Mouse (Mus musculus) forebrain, embryonic 15.5 days (tissue): Measurements from ENCODE around the gene Zfhx3. TPM values are rescaled to one million over a fixed set of nuclear protein-coding genes. Genes with fewer than 3 reads are reported as not detected.

Source experiments
- ATAC-seq: fragments of 200-750 bp; cut with Nextera tagmentation; replicated peaks from 2 replicates; pipeline ENCODE4 v1.8.0; 2017; ENCODE audit warnings: mild to moderate bottlenecking, moderate TSS enrichment, moderate library complexity
- H3K27ac ChIP-seq: fragments of 300-500 bp; sonication (generic); replicated peaks from 2 replicates; pipeline ENCODE4 v1.5.1; 2015; ENCODE audit warnings: mild to moderate bottlenecking, inconsistent platforms
- H3K27me3 ChIP-seq: fragments of 300-500 bp; sonication (generic); 2 replicates; pipeline ENCODE4 v1.6.1; 2015; ENCODE audit warnings: inconsistent platforms
- H3K36me3 ChIP-seq: fragments of 300-500 bp; sonication (generic); 2 replicates; pipeline ENCODE4 v1.6.1; 2015; ENCODE audit warnings: mild to moderate bottlenecking, inconsistent platforms
- H3K4me1 ChIP-seq: fragments of 300-500 bp; sonication (generic); 2 replicates; pipeline ENCODE4 v1.6.1; 2015; ENCODE audit warnings: inconsistent platforms
- H3K4me2 ChIP-seq: fragments of 300-500 bp; sonication (generic); replicated peaks from 2 replicates; pipeline ENCODE4 v1.6.1; 2015; ENCODE audit warnings: mild to moderate bottlenecking, inconsistent platforms
- H3K4me3 ChIP-seq: fragments of 300-500 bp; sonication (generic); 2 replicates; pipeline ENCODE4 v1.5.1; 2015; ENCODE audit warnings: mild to moderate bottlenecking, inconsistent platforms
- H3K9ac ChIP-seq: fragments of 300-500 bp; sonication (generic); replicated peaks from 2 replicates; pipeline ENCODE4 v1.6.1; 2015; ENCODE audit warnings: mild to moderate bottlenecking, inconsistent platforms
- H3K9me3 ChIP-seq: fragments of 300-500 bp; sonication (generic); 2 replicates; pipeline ENCODE4 v1.6.1; 2016; ENCODE audit warnings: inconsistent platforms
- WGBS: fragments of 180-500 bp; shearing (Covaris S2); methylation state at CpG from one replicate; pipeline ENCODE4 v1.1.7; 2015; ENCODE audit warnings: mixed read lengths; 5-methylcytosine and 5-hydroxymethylcytosine counted together
- polyA plus RNA-seq: library from polyadenylated mRNA; unstranded; fragments of >200 nt; fragmentation: Nextera tagmentation; extraction: Ambion mirVana; gene quantifications from 2 replicates; pipeline ENCODE4 v1.2.1, GENCODE M21; 2015

Zfhx3 gene
- polyA plus RNA-seq, 1 experiment from 2014 or later, result 14.9 TPM

DNA sequence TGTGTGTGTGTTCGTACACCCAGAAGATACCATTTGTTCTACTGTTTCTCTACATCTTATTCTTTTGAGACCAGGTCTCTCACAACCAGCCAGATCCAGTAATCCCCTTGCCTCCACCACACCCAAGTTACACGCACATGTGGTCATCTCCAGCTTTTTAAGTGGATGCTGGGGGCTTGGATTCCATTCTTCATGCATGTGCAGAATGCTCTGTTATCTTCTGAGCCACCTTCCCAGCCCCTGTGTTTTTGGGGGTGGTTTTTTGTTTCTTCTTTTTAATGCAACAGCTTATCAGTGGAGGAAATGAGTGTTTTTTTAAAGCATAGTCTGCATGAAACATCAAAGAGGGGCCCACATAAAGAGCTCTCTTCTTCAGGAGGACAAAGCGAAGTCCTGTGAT lies 639.8 kb downstream of the Zfhx3 start:
- Histone ChIP-seq H3K4me2 (no peak overlapping the region), H3K9ac (no peak overlapping the region), H3K4me1 (peaks cover 11% of the 10 kb centered on the region), H3K27ac (no peak overlapping the region), H3K9me3 (no peaks in the 10 kb centered on the region), H3K4me3 (no peak overlapping the region), H3K27me3 (0 out of 2 replicates have a peak, but pooled peaks cover 3% of the 10 kb centered on the region), H3K36me3 (no peaks in the 10 kb centered on the region)
- ATAC-seq, result no peak
- 88% methylated on average over 3 of the region's 3 CpGs for WGBS

DNA sequence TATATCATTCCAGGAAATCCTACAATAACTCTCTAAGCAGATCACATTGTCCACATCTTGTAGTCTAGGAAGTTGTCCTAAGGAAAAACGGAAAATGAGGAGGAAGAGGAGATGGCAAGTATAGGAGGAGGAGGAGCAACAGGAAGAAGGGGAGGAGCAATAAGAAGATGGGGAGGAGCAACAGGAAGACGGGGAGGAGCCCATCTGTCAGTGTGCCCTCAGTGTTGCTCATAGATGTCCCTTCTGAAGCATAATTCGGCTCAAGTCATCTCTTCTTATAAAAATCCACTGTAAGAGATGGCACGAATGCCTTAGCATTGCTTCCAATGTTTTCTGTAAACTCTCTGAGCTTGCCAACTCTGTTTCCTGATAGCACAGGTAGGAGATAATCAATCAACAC lies 640.8 kb downstream of the Zfhx3 start:
- H3K9me3 ChIP-seq, result no peaks in the 10 kb centered on the region
- peaks cover 5% of the 10 kb centered on the region; the same call in 1 of the 2 replicates for H3K4me1 ChIP-seq
- no peak for ATAC-seq
- H3K27ac ChIP-seq, result no peak overlapping the region
- H3K36me3 ChIP-seq, result no peaks in the 10 kb centered on the region
- no peaks in the 10 kb centered on the region for H3K27me3 ChIP-seq
- no peak overlapping the region for H3K9ac ChIP-seq
- H3K4me3 ChIP-seq, result no peak overlapping the region
- 93% methylated on average over 4 of the region's 4 CpGs for WGBS
- no peak overlapping the region for H3K4me2 ChIP-seq

DNA sequence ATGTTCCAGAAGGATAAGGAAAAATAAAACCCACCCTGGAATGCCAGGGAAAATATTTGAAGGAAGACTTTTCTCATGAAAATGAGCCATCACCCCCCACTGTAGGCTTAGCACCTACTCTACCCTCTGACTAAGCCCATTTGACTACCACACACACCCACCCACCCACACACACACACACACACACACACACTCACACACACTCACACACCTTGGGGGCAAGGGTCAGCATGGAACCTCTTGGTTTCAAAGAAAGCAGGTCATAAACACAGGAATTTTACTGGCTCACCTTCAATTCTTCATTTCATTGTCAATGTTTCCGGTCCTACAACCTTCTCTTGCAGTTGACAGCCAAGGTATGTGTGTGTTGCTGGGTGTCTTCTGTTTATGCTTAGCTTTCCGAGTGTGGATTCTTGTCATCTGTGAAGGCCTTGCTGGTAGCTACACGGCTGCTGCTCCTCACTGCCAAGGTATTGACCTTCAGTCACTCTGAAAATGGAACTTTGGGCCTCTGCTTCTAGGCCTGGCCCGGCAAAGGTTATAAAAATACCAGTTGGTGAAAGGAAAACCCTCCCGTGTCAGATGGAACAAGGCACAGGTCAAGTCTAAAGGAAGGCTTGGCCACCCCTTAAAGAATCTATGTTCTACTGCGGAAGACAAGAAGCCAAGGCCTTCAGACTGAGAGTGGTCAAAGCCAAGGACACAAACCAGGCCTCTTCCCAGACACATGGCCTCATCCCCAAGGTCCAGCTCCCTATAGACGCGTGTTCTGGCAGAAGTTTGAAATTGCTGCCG lies 641.6 kb downstream of the Zfhx3 start:
- 93% methylated on average over 9 of the region's 9 CpGs for WGBS
- no peaks in the 10 kb centered on the region for H3K36me3 ChIP-seq
- no peaks in the 10 kb centered on the region for H3K4me1 ChIP-seq
- H3K27me3 ChIP-seq, result no peaks in the 10 kb centered on the region
- ATAC-seq, result no peak
- no peak overlapping the region for H3K27ac ChIP-seq
- H3K4me3 ChIP-seq, result no peak overlapping the region
- no peak overlapping the region for H3K9ac ChIP-seq
- H3K9me3 ChIP-seq, result no peaks in the 10 kb centered on the region
- H3K4me2 ChIP-seq, result no peak overlapping the region

DNA sequence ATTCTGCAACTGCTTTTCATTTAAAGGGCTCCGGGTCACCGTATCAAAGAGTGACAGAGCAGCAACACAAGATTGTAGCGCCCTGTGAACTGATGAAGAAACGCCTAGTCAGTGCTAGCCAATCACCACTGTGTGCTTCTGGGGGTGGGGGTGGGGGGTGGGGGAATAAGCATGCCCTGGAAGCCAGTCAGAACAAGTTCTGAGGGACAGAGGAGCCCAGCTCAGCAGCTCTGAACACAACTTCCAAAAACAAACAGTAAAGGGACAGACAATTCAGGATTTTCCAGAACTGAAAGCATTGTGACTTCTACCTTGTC lies 642.2 kb downstream of the Zfhx3 start:
- Histone ChIP-seq H3K4me2 (no peak overlapping the region), H3K27ac (no peak overlapping the region), H3K36me3 (no peaks in the 10 kb centered on the region), H3K9ac (no peak overlapping the region), H3K9me3 (no peaks in the 10 kb centered on the region), H3K4me3 (no peak overlapping the region), H3K4me1 (no peaks in the 10 kb centered on the region), H3K27me3 (no peaks in the 10 kb centered on the region)
- WGBS, result 96% methylated on average over 4 of the region's 4 CpGs
- ATAC-seq, result no peak

DNA sequence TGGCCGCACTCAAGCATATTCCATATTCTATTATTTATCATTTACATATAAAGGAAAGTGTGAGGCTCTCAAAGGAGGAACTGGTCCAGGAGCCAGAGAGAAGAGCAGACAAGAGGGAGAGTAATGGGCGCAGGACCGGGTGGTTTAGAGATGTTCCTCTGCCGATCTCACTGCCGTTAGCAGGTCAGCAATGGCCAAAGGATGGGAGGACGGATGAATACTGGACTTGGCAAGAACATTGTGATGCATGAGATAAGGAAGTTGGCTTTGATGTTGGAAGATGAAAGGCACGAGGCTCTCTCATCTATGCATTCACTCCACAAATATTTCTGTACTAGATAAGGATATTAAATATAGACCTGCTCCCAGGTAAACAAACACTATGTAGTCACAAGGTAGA lies 648.6 kb downstream of the Zfhx3 start:
- Histone ChIP-seq H3K4me1 (peaks cover 17% of the 10 kb centered on the region), H3K9ac (no peak overlapping the region), H3K27me3 (no peaks in the 10 kb centered on the region), H3K36me3 (no peaks in the 10 kb centered on the region), H3K4me3 (no peak overlapping the region), H3K27ac (no peak overlapping the region), H3K4me2 (no peak overlapping the region), H3K9me3 (no peaks in the 10 kb centered on the region)
- ATAC-seq, result no peak
- 93% methylated on average over 7 of the region's 7 CpGs for WGBS

DNA sequence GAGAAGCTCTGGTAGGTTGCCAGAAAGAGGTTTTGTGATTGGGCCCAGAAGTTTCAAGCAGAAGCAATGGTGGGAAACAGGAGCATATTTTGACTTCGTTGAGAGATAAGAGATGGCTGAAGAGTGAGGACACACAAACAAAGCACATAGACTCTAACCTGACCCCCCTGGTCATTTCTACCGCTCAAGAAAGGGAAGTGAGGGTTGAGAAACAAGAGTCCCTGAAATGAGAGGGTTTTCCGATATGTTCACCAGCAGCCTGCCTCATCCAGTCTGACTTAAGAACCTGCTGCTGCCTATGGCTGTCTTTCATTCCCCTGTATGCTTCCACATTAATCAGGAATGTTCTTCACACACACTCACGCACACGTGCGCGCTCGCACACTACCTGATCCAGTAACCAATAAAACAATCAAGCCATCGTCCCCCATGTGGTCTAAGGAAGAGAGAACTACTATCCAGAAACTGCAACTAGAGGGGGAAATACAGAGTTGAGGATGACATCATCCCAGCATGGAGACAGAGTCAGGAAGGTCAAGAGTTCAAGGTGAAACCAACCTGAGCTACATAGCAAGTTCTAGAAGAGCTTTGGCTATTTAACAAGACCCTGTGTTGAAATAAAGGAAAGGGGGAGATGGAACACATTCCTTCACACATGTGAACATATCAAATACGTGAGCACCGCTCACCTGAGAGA lies 649.7 kb downstream of the Zfhx3 start:
- no peak overlapping the region for H3K4me2 ChIP-seq
- no peaks in the 10 kb centered on the region for H3K27me3 ChIP-seq
- H3K36me3 ChIP-seq, result no peaks in the 10 kb centered on the region
- H3K9ac ChIP-seq, result no peak overlapping the region
- H3K4me3 ChIP-seq, result no peak overlapping the region
- WGBS, result 95% methylated on average over 11 of the region's 11 CpGs
- ATAC-seq, result no peak
- H3K4me1 ChIP-seq, result peaks cover 17% of the 10 kb centered on the region
- no peaks in the 10 kb centered on the region for H3K9me3 ChIP-seq
- H3K27ac ChIP-seq, result no peak overlapping the region

DNA sequence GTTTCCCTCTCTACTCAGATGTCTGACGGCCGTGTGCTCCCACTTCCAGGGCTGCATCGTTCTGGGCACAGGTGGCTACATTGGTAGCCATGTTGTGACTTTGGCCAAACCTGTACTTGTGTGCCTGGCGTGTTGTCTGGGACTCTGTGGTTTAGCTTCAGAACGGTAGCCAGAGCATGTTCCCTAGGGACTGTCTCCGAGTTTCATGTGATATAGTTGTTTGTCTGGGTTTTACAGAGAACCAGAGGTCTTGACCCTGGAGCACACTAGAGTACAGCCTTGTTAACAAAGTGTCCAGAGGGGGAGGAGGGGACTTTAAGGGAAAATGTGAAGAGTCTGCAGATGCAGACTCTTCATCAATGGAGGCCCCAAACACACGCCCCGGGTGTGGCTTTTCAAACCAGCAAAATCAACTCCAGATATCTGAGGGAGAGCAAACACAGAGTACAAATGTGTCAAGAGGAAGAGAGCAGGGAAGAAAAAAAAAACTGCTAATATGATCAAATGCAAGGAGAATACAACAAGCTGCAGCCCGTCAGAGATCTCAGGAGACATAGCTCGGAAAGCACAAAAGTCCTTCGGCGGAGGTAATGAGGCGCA lies 650.6 kb downstream of the Zfhx3 start:
- no peaks in the 10 kb centered on the region for H3K27me3 ChIP-seq
- H3K9ac ChIP-seq, result no peak overlapping the region
- H3K27ac ChIP-seq, result no peak overlapping the region
- H3K4me3 ChIP-seq, result no peak overlapping the region
- no peak overlapping the region for H3K4me2 ChIP-seq
- H3K36me3 ChIP-seq, result no peaks in the 10 kb centered on the region
- no peak for ATAC-seq
- H3K4me1 ChIP-seq, result peaks cover 17% of the 10 kb centered on the region
- no peaks in the 10 kb centered on the region for H3K9me3 ChIP-seq
- WGBS, result 63% methylated on average over 13 of the region's 13 CpGs

DNA sequence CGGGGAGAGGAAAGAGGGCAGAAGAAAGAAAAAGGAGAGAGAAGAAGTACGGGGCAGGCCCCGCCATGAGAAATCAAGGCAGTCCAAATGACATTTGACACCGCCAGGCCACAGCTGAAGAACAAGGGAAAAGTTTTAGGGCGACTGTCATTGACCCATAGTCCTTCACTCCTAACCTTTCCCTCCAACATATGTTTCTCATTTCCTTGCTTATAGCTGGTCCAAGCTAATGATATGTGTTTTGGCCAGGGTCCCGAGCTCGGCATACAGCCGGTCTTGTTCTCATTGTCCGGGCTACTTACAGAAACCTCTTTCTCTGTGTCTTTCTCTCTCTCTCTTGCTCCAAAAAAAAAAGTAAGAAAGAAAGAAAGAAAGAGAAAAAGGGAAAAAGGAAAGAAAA lies 651.4 kb downstream of the Zfhx3 start:
- H3K9me3 ChIP-seq, result no peaks in the 10 kb centered on the region
- 42% methylated on average over 9 of the region's 9 CpGs for WGBS

DNA sequence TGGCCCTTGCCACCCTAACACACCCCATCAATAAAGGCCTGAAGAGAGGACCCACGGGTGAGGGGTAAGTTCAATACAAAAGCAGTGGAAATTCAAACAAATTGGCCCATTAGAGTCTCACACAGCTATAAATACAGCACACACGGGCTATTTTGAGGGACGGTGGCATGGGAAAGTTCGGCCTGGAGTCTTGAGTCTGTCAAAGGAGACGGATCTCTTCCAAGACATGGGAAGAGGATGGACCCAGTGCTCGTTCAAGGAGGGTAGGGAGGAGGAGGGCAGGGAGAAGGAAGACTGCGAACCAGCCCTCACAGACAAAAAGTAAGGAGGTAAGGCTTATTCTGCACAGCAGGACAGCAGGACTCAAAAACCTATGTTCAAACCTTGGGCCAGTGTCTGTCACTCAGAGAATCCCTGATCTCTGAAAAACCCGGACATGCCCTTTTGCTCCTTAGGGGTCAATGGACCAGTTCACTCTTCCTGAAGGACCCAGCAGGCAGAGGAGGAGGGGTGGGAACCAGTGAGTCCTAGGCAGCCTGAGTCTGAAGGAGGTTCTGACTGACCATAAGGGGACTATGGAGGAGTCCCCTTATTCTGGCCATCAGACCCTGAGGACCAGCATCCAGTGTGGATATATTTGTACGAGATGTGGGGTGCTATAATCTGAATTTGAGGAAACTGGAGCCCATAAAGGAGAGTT lies 652.1 kb downstream of the Zfhx3 start:
- 38% methylated on average over 9 of the region's 9 CpGs for WGBS
- H3K27ac ChIP-seq, result 0 out of 2 replicates have a peak overlapping the region, but pooled peaks have one; percentile 23
- H3K9ac ChIP-seq, result no peak overlapping the region
- no peak overlapping the region for H3K4me3 ChIP-seq
- H3K27me3 ChIP-seq, result no peaks in the 10 kb centered on the region
- H3K9me3 ChIP-seq, result no peaks in the 10 kb centered on the region
- no peaks in the 10 kb centered on the region for H3K36me3 ChIP-seq
- no peak for ATAC-seq
- peaks cover 17% of the 10 kb centered on the region for H3K4me1 ChIP-seq
- no peak overlapping the region for H3K4me2 ChIP-seq

More for the DNA sequence above, 651.4 kb downstream of the Zfhx3 start:
- Histone ChIP-seq H3K4me3 (no peak overlapping the region), H3K36me3 (no peaks in the 10 kb centered on the region), H3K9ac (no peak overlapping the region), H3K4me1 (peaks cover 17% of the 10 kb centered on the region), H3K4me2 (no peak overlapping the region), H3K27me3 (no peaks in the 10 kb centered on the region), H3K27ac (0 out of 2 replicates have a peak overlapping the region, but pooled peaks have one; percentile 23)
- ATAC-seq, result no peak

DNA sequence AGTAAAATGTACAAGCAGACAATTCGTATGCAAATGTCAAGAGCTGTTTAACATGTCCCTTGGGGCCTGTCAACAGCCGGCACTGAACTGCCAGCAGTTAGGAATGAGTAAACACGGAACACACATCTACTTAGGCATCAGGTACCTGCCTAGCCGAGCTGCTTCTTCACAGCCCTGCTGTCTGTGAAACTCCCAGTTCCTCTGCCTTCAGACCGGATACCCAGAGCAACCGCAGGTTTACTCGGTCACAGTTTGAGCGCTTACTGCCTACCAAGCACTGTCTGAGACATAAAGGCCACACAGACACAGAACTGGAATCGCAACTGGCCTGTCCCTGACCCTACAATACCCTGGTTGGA lies 652.6 kb downstream of the Zfhx3 start:
- ATAC-seq, result no peak
- Histone ChIP-seq H3K4me2 (no peak overlapping the region), H3K27me3 (no peaks in the 10 kb centered on the region), H3K27ac (no peak overlapping the region; the same call in 1 of the 2 replicates), H3K36me3 (no peaks in the 10 kb centered on the region), H3K4me1 (peaks cover 17% of the 10 kb centered on the region), H3K9ac (no peak overlapping the region), H3K9me3 (no peaks in the 10 kb centered on the region), H3K4me3 (no peak overlapping the region)
- 51% methylated on average over 9 of the region's 9 CpGs for WGBS

DNA sequence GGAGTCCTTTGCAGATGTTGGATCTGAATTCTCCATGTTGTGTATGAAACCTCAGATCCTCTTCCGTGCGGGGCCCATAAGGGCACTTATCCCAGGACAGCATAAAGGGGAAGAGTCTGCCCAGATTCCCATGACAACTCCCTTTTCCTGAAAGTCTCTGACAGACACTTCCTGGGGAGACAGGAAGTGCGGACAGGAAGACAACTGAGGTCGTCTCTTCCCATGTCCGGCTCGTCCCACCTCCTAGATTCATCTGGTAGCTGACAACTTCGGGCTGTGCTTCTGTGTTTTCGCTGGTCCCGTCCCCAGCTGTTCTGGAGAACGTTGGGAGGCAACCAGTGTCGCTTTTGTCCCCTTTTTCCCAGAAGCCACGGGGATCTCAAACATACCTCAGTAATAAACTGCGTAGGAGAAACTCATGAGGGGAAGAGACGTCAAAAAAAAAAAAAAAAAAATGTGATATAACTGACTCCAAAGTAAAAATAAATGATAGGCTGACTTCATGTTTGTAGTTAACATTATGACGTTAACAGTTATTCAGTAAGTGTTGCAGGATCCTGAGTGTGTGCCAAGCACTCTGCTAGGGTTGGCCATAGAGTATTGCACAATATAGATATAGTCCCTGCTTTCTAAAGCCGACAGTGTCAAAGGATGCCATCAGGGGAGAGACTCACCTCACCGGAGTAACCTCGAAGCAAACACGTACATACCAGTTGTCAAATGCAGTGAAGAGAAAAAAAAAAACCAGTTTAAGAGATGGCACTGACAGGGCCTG lies 653.5 kb downstream of the Zfhx3 start:
- Histone ChIP-seq H3K36me3 (no peaks in the 10 kb centered on the region), H3K4me2 (no peak overlapping the region), H3K9me3 (no peaks in the 10 kb centered on the region), H3K27ac (no peak overlapping the region), H3K27me3 (no peaks in the 10 kb centered on the region), H3K4me3 (no peak overlapping the region), H3K9ac (no peak overlapping the region), H3K4me1 (peaks cover 17% of the 10 kb centered on the region)
- 88% methylated on average over 19 of the region's 19 CpGs for WGBS
- no peak for ATAC-seq
